21 mouse cellular contexts compared by ENCODE assay signal in genomic region chr17:43806841-43807240, GRCm38 (mm10). TPM values are rescaled to one million over a fixed set of nuclear protein-coding genes. Genes with fewer than 3 reads are reported as not detected.
A peak's percentile ranks its signal among the peaks of the same experiment; 100 is the strongest.
DNase-seq lines count a peak whose midpoint lies in the region; ATAC-seq and TF ChIP-seq lines count a peak whose summit lies in the region.
"Had no signal": no experiment of that assay in that cellular context is flagged by ENCODE, and none has a peak within 500 bp of the region (broad histone marks: within the 10 kb centered on the region; RNA-seq: fewer than 3 reads in every experiment).

No protein-coding gene starts in this region.

- TF ChIP-seq EP300 in stomach, postnatal 0 days (optimal IDR thresholded peaks at IDR 0.05), result no peak

- no peaks in the 10 kb centered on the region for H3K4me1 ChIP-seq in kidney, adult 2 months (ENCODE audit: control insufficient read depth, insufficient read depth, low read length)
- no peaks in the 10 kb centered on the region for H3K4me1 ChIP-seq in midbrain, postnatal 0 days (ENCODE audit: insufficient read depth, low read length)
- no peaks in the 10 kb centered on the region for H3K4me1 ChIP-seq in midbrain, embryonic 11.5 days (ENCODE audit: control insufficient read depth, insufficient read depth, low read length)
- H3K4me1 ChIP-seq in stomach, postnatal 0 days (replicated peaks; ENCODE audit: control insufficient read depth, insufficient read depth), result no peaks in the 10 kb centered on the region

- no peak overlapping the region for H3K27ac ChIP-seq in gastrocnemius, adult 2 months
- no peak overlapping the region for H3K27ac ChIP-seq in kidney, adult 2 months (ENCODE audit: insufficient read depth, low read depth, low read length)
- H3K27ac ChIP-seq in midbrain, postnatal 0 days (ENCODE audit: low read depth, low read length), result no peak overlapping the region
- H3K27ac ChIP-seq in midbrain, embryonic 11.5 days (ENCODE audit: low read depth, low read length), result no peak overlapping the region
- no peak overlapping the region for H3K27ac ChIP-seq in stomach, postnatal 0 days (replicated peaks)
- H3K27ac ChIP-seq: embryonic facial prominence, embryonic 13.5 days; heart, embryonic 15.5 days; hindbrain, embryonic 10.5 days; liver, embryonic 15.5 days; midbrain, embryonic 10.5 days; neural tube, embryonic 12.5 days had no signal

- intact Hi-C loops in gastrocnemius, adult 2 months (cut with DNase I), result loop anchor here (5.0 kb wide), 1 partner anchor 50 kb away; no protein-coding TSS in a partner anchor
- intact Hi-C loops in gastrocnemius, postnatal 36 days (cut with DNase I), result no loop called here

- DNase-seq in gastrocnemius, adult 2 months, result no peak
- DNase-seq in gastrocnemius, postnatal 36 days, result no peak
- no peak for DNase-seq in kidney, adult 2 months
- no peak for DNase-seq in kidney, postnatal 36 days
- no peak for DNase-seq in midbrain, postnatal 0 days (ENCODE audit: low spot score)
- DNase-seq in midbrain, embryonic 11.5 days (ENCODE audit: low spot score, missing footprints), result no peak
- DNase-seq in stomach, postnatal 0 days (ENCODE audit: low spot score), result no peak
- DNase-seq: cerebellum, adult 9-11 months; kidney, adult 9 months; lung, postnatal 36 days; right cerebral cortex, adult 18-20 months; thymus, postnatal 36 days had no signal

- no peaks in the 10 kb centered on the region; the same call in 1 of the 2 replicates for H3K27me3 ChIP-seq in kidney, adult 2 months (replicated peaks; ENCODE audit: control insufficient read depth, insufficient read depth, low read length)
- H3K27me3 ChIP-seq in midbrain, postnatal 0 days (ENCODE audit: insufficient read depth, low read length), result no peaks in the 10 kb centered on the region
- H3K27me3 ChIP-seq in midbrain, embryonic 11.5 days (ENCODE audit: control insufficient read depth, insufficient read depth, low read length), result no peaks in the 10 kb centered on the region
- no peaks in the 10 kb centered on the region for H3K27me3 ChIP-seq in stomach, postnatal 0 days (ENCODE audit: control insufficient read depth, insufficient read depth, low read length)
- H3K27me3 ChIP-seq: heart, embryonic 15.5 days; neural tube, embryonic 12.5 days had no signal

- TF ChIP-seq CTCF in gastrocnemius, adult 2 months (IDR thresholded peaks at IDR 0.05), result peak; percentile 20; the same call in 1 of the 2 replicates
- 0 out of 2 replicates have a peak, but pooled peaks have one; percentile 5 for TF ChIP-seq CTCF in kidney, adult 2 months (conservative IDR thresholded peaks at IDR 0.05; ENCODE audit: insufficient read depth, insufficient read length, low read depth, low read length)
- peak; percentile 26; the same call in 1 of the 2 replicates for TF ChIP-seq CTCF in midbrain, postnatal 0 days (IDR thresholded peaks at IDR 0.05)
- TF ChIP-seq CTCF in stomach, postnatal 0 days (IDR thresholded peaks at IDR 0.05; ENCODE audit: low read depth), result peak; percentile 39

- no peak overlapping the region for H3K4me2 ChIP-seq in midbrain, postnatal 0 days (ENCODE audit: low read depth, low read length, poor library complexity, severe bottlenecking)
- no peak overlapping the region for H3K4me2 ChIP-seq in midbrain, embryonic 11.5 days
- no peak overlapping the region for H3K4me2 ChIP-seq in stomach, postnatal 0 days (replicated peaks; ENCODE audit: low read depth)
- H3K4me2 ChIP-seq: embryonic facial prominence, embryonic 13.5 days; heart, embryonic 15.5 days; liver, embryonic 15.5 days; neural tube, embryonic 12.5 days had no signal

- no peaks in the 10 kb centered on the region for H3K9me3 ChIP-seq in midbrain, postnatal 0 days (ENCODE audit: low read length)
- no peaks in the 10 kb centered on the region for H3K9me3 ChIP-seq in midbrain, embryonic 11.5 days (ENCODE audit: control insufficient read depth, low read length)
- no peaks in the 10 kb centered on the region for H3K9me3 ChIP-seq in stomach, postnatal 0 days (ENCODE audit: control insufficient read depth, low read length)
- H3K9me3 ChIP-seq: embryonic facial prominence, embryonic 13.5 days; heart, embryonic 15.5 days; hindbrain, embryonic 10.5 days; liver, embryonic 15.5 days; midbrain, embryonic 10.5 days; neural tube, embryonic 12.5 days had no signal

- H3K4me3 ChIP-seq in gastrocnemius, adult 2 months, result no peak overlapping the region
- H3K4me3 ChIP-seq in kidney, adult 2 months (ENCODE audit: insufficient read depth, low read depth, low read length), result no peak overlapping the region
- no peak overlapping the region for H3K4me3 ChIP-seq in midbrain, postnatal 0 days (ENCODE audit: low read depth, low read length)
- no peak overlapping the region for H3K4me3 ChIP-seq in midbrain, embryonic 11.5 days (ENCODE audit: low read depth, low read length)
- H3K4me3 ChIP-seq in stomach, postnatal 0 days (ENCODE audit: low read depth, low read length), result no peak overlapping the region
- H3K4me3 ChIP-seq: embryonic facial prominence, embryonic 13.5 days; heart, embryonic 15.5 days; hindbrain, embryonic 10.5 days; liver, embryonic 15.5 days; midbrain, embryonic 10.5 days; neural tube, embryonic 12.5 days had no signal

- WGBS in kidney, adult 2 months, result 72% methylated on average over 4 of the region's 4 CpGs
- WGBS in midbrain, postnatal 0 days, result 83% methylated on average over 4 of the region's 4 CpGs
- 84% methylated on average over 4 of the region's 4 CpGs for WGBS in midbrain, embryonic 11.5 days
- 74% methylated on average over 4 of the region's 4 CpGs for WGBS in stomach, postnatal 0 days

- no peak overlapping the region for H3K9ac ChIP-seq in midbrain, postnatal 0 days (replicated peaks; ENCODE audit: low read length, poor library complexity, severe bottlenecking)
- H3K9ac ChIP-seq in midbrain, embryonic 11.5 days (ENCODE audit: low read length), result no peak overlapping the region
- no peak overlapping the region for H3K9ac ChIP-seq in stomach, postnatal 0 days (ENCODE audit: low read length)
- H3K9ac ChIP-seq: embryonic facial prominence, embryonic 13.5 days; heart, embryonic 15.5 days; liver, embryonic 15.5 days; neural tube, embryonic 12.5 days had no signal

- TF ChIP-seq POLR2A in kidney, adult 2 months (IDR thresholded peaks at IDR 0.05; ENCODE audit: low read depth, low read length), result no peak

- ATAC-seq in midbrain, postnatal 0 days (ENCODE audit: low FRiP score), result no peak
- no peak for ATAC-seq in midbrain, embryonic 11.5 days (ENCODE audit: low FRiP score)
- ATAC-seq in stomach, postnatal 0 days (ENCODE audit: low FRiP score, low TSS enrichment), result no peak
- ATAC-seq in erythroblast, adult 5-6 weeks (replicated peaks; ENCODE audit: low FRiP score, poor library complexity, severe bottlenecking), result no peak
- ATAC-seq: forebrain, embryonic 16.5 days had no signal

- no peaks in the 10 kb centered on the region for H3K36me3 ChIP-seq in kidney, adult 2 months (ENCODE audit: control insufficient read depth, insufficient read depth, low read length)
- H3K36me3 ChIP-seq in midbrain, postnatal 0 days (ENCODE audit: insufficient read depth, low read length), result no peaks in the 10 kb centered on the region
- no peaks in the 10 kb centered on the region for H3K36me3 ChIP-seq in midbrain, embryonic 11.5 days (ENCODE audit: control insufficient read depth, insufficient read depth, low read length)
- H3K36me3 ChIP-seq in stomach, postnatal 0 days (ENCODE audit: control insufficient read depth, insufficient read depth, low read length), result no peaks in the 10 kb centered on the region
- H3K36me3 ChIP-seq: embryonic facial prominence, embryonic 13.5 days; heart, embryonic 15.5 days; hindbrain, embryonic 10.5 days; liver, embryonic 15.5 days; midbrain, embryonic 10.5 days; neural tube, embryonic 12.5 days had no signal

RNA-seq across cellular contexts. Expression of gene Rcan2, which starts 5.7 kb away (rescaled TPM):
- total RNA-seq in gastrocnemius, adult 2 months (2021), result 10 to 100 TPM; 40.3 to 80.7 TPM
- 10 to 100 TPM; 45.3 to 46.6 TPM for total RNA-seq in gastrocnemius, postnatal 36 days (2021)
- polyA plus RNA-seq in kidney, adult 2 months (2012; rRNA removed), result 15.4 and 18.3 TPM in 2 replicates
- total RNA-seq in midbrain, postnatal 0 days (2014; rRNA removed), result 136 and 142 TPM in 2 replicates
- polyA plus RNA-seq in midbrain, postnatal 0 days (2015; fragmentation: Nextera tagmentation; extraction: Ambion mirVana), result 82.2 and 96.7 TPM in 2 replicates
- polyA plus RNA-seq in midbrain, embryonic 11.5 days (2014; fragmentation: Nextera tagmentation; extraction: Ambion mirVana), result 9.0 and 12.0 TPM in 2 replicates
- 11.0 and 12.5 TPM in 2 replicates for polyA plus RNA-seq in stomach, postnatal 0 days (2015; fragmentation: Nextera tagmentation; extraction: Ambion mirVana)
- total RNA-seq in erythroblast, adult 5-6 weeks (2015; ENCODE audit: low replicate concordance), result not detected in 2 replicates
- total RNA-seq in erythroblast, adult 5-6 weeks (2017; ENCODE audit: low replicate concordance), result not detected in 2 replicates
- total RNA-seq: monocyte, adult 5-6 weeks had no signal

Comparison
In these comparisons a context has a peak if more than half of its experiments do, and no peak if none do; other contexts are left out.
1. RNA of gene Rcan2, which starts 5.7 kb away (total RNA-seq): 136 to 142 TPM in midbrain, postnatal 0 days, 40.3 to 80.7 TPM in gastrocnemius, adult 2 months and 45.3 to 46.6 TPM in gastrocnemius, postnatal 36 days; not detected in erythroblast, adult 5-6 weeks; every median in the first group is over 10 times any median in the second.
2. Peak in every context shown above with its lines, with median percentiles within 50 percentile points of each other: CTCF ChIP-seq.